Mouse (Mus musculus) adrenal gland, postnatal 36 days (tissue): Measurements from ENCODE around the gene Ankmy1. TPM values are rescaled to one million over a fixed set of nuclear protein-coding genes. Genes with fewer than 3 reads are reported as not detected.

Experiments used
- DNase-seq, 2 experiments: peaks; one replicate each; pipeline ENCODE4 v3.0.0; 2021; ENCODE audit warnings: mixed read lengths in 1 of 2
- total RNA-seq, 2 experiments: library from RNA; stranded (reverse); gene quantifications; 2 replicates each; pipeline ENCODE4 v1.2.3; 2021

Gene Ankmy1
- total RNA-seq, 2 experiments from 2014 or later, result 0.93 to 1.0 TPM

DNA sequence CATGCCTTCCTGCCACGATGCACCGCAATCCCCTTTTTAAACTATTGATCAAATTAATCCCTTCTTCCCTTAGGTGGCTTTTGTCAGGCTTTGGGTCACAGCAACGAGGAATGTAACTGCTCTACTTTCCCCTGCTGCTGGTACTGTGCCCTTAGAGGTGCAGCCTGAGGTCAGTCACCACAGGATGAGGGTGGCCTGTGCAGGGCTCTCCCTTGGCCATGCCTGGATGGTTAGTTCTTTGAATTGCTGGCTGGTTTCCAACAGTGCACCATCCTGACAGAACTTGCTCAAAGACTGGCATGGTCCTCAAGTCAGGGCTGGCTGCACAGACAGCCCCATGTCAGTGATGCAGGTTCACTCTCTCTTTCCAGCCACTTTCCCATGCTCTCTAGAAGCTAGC lies 28.7 kb downstream of the Ankmy1 start:
- no peak for DNase-seq

DNA sequence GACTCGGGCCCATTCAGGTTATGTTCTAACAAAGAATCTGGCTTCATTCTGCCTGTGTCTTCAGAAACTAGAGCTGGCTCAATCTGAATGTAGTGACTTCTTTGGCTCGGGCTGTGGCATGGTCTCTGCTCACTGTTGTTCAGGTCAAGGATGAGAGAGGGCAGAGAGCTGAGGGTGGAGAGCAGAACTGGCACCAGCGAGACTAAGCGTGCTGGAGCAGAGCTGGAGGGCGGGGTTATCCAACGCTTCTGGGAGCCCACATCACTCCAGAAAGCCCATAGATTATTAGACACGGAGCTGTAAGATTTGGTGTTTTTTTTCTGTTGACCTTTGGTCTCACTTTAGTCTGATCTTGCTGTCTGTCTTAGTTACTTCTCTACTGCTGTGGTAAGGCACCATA lies 30.0 kb downstream of the Ankmy1 start:
- DNase-seq, result no peak

DNA sequence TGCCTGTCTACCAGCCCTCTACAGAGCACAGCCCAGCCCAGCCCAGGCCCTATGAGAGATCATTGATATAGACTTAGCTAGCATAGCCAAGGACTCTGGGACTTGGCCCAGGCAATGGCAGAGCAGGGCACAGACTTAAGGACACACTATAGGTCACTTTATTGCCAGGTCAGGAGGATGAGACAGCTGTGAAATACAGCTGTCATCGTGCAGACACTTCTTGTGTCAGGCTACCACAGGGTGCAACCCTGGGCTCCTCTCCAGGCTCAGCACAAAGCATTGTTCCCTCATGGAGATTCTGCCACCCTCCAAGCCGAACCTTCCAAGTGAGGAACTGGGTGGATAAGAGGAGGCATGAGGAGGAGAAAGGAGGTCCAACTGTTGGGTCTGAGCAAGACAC lies 32.7 kb downstream of the Ankmy1 start:
- no peak for DNase-seq

DNA sequence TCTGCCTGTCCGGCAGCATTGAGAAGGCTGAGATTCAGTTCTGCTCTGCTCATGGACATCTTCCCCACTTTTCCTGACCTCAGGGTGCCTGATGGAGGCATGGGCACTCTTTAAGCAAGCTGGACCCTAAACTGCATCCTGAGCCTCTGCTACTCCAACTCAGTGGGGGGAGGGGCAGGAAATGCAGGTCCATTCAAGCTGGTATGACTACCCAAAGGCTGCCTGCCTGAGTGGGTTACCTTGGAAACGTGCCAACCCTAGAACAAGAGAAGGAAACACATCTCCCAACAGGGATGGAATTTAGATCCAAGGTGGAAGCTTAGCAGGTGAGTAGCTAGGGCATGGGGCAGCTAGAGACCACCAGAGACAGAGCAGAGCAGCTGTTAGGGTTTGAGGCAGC lies 36.5 kb downstream of the Ankmy1 start:
- DNase-seq, result no peak

DNA sequence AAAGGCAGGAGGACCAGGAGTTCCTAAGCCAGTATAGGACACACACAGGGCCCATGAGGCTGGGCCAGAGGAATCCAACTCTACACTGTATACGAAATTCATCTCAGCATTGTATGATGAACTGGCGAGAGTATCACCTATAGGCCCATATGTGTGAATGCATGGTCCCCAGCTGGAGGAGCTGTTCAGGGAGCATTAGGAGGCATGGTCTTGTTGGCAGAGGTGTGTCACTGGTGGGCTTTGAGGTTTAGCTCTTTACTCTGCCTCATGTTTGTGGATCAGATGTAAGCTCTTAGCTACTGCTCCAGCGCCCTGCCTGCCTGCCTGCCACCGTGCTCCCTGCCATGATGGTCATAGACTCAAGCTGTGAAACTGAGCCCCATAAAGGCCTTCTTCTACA lies 39.4 kb downstream of the Ankmy1 start:
- DNase-seq, result no peak

DNA sequence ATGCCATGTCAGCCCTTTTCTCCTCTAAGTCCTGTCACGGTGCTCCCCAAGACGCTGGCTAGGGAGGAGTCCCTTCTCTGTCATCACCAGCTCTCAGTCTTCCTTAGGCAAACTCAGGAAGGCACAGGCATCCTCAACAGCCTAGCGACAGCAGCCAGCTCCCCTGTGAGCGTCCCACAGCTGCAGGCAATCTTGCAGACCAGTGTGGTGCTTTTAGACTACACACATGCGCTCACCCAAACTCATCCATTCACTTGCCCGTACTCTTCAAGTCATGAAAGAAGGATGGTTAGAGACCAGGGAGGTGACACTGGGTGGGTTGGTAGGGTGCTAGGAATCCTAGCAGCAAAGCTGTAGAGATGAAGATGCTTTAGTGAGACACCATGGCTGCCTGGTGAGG lies 41.2 kb downstream of the Ankmy1 start:
- no peak for DNase-seq

DNA sequence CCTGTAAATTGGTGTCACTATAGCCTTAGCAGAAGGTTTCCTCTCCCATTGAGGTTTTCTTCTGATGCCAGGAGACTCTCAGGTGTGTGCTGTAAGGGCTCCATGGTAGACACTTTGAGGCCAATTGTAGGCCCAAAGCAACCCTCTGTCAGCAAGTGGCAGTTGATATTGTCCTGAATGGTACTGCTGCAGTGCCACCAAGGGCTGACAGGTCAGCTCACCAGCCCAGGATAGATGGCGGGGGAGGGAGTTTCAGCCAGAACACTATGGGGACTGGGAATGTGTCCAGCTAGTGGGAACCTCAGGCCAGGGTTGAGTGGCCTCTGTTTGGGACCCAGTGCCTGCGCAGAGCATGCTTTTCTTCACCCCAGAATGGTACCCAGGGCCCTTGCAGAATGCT lies 50.3 kb downstream of the Ankmy1 start:
- no peak for DNase-seq

DNA sequence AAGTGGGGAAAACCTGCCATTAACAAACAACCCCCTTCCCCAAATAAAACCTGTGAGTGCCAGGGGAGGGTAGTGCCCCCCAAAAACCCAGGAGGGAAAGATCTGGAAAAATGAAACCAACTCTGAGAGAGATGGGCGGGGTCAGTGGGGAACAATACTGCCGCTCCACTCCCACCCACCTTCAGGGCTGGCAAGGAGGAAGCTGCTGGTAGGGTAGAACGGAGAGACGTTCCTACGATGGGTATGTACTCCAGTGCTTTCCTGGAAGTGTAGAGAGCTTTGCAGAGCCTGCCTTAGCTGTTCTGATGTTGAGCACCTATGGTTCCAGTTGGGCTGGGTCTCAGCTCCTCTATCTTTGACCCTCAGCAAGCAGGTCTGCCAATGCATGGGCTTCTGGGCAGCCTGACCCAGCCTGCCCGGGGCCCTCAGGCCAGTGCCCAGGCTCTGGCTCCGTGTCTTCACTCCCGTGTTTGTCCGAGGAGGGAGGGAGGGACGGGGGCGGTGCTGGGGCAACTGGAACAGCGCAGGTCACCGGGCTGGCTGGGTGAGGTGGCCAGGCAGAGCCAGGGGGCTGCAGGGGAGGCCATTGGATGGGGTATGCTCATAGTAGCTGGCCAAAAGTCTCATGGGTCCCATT lies 52.6 kb downstream of the Ankmy1 start:
- DNase-seq, result no peak

DNA sequence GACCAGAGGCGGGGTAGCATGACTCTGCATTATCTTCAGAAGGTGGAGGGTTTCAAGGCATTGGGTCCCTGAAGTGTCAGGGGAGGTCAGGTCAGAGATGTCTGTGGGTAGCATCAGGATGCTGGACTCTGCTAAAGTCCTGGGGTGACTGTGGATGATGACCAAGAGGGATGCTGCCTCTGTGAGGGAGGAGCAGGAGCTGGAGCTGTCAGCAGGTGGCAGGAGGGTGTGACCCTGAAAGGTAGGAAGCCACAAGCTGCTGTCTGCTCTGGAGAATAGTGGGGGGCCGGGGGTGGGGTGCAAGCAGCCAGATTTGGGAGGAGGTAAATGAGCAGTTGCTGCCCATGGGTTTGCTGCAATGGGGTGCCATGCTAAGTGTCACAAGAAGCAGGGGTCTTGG lies 53.2 kb downstream of the Ankmy1 start:
- no peak for DNase-seq

DNA sequence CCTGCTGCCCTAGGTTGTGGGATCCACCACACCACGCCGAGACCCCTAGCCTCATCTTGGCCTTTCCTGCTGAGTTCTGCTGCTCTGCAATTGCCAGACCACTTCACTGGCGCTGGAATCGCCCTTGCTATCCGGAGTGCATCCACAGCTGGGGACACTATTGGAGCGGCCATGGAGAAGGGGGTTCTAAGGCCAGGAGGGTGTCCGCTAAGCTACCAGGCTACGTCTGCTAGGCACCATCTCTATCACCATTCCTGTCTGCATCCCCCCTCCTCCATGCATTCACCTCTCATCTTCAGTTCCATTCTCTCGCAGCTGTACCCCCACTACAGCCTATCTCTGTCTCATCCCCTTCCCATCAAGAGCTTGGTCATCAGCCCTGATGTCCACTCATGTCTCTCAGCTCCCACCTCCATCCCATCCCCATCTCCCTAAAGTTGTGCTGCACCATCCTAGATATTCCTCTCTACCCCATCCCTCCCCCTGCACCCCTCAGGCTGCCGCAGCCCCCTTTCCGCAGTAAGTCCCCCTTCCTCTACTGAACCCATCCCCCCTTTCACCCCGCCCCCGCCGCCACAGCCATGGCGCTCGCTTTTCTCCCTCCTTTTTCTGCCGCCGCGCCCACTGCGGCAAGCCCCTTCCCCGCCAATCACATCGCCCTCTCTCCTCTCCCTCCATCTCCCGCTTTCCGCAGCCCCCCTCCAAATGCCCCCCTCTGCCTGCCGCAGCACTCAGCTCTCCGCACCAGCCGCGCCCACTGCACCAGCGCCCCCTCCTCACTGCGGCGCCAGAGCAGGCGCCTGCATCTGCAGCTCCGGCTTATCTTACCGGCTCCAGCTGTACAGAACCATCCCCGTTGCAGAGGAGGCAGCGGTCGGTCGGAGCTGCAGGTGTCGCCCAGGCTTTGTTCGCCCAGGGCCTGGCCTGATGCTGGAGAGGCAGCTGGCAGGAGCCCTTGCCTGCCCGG lies 54.5 kb downstream of the Ankmy1 start:
- DNase-seq, result no peak

DNA sequence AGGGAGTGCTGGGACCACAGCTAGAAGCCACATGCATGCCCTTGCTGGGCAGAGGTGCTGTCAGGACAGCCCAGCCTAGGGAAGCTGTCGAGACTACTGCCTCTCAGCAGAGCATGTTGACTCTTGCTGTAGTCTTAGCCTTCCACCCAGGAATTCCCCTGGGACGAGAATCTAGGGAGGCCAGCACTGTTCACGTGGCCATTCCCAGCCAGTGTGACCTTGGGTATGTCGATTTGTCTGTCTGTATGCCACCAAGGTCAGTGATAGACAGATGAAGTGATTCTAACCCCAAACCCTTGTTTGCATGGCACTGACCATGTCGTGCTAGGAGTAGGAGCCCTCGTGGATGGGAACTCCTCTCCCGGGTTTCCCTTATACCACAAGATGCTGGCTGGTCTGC lies 56.8 kb downstream of the Ankmy1 start:
- DNase-seq, result no peak

DNA sequence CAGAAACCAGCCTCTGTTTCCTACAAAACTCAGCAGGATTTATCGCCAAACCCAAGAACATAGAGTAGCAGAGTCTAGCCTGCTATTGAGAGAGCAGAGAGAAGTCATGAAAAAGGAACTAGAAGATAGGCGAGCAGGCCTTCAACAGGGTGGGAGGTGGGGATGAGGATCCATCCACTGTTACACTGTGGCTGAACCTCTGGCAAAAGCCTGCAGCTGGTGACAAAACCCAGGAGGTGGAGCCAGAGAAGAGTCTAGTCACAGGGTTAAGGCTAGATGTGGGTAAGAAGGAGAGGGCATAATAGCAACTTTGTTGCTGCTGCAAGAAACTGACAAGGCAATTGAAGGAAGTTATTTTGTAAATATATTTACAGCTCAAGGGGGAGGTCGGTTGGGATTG lies 61.3 kb downstream of the Ankmy1 start:
- no peak for DNase-seq

DNA sequence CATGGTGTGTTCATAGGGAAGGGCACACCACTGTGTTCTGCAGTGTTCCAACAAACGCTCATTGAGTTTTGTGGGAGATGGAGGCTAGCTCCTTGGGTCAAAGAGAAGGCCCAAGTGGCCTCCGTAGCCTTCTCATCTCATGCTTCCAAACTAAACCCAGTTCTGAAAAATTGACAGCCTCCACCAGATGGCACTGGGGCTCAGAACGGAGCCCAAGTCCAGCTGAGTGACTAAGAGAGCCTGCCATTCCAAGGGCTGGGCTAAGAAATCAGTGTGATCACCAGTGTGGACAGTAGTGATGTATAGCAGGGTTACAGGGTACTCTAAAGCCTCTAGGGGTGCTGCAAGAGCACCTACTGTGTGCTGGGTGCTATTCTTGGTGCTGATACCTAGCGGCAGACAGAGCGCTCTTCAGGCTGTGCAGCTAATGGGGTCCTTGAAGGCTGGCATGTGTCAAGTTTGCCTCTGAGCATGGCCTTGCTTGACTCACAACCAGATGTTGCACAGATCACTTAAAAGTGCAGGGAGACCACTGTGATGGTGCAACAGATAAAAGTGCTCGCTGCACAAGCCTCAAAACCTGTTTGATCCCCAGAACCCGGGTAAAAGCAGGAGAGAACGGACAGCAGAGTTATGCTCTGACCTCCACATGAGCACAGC lies 62.3 kb downstream of the Ankmy1 start:
- peak; percentile 59 to 68 for DNase-seq

DNA sequence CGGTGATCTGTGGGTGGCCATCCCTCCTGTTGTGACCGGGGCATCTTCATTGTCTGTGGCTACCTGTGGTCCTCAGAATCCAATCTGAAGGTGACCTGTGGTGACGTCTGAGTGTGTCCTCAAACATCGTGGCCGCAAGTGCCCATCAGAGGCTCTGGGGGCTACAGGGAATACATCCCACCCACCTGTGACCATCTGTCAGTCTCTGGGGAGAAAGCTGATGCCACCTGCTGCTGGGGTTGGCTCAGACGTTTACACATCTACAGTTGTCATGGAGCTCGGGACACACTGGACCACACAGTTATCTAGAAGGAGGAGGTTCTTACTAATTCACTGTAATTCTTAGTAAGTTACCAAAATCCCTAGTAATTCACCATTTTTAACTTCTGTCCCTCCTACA lies 63.5 kb downstream of the Ankmy1 start:
- no peak for DNase-seq

DNA sequence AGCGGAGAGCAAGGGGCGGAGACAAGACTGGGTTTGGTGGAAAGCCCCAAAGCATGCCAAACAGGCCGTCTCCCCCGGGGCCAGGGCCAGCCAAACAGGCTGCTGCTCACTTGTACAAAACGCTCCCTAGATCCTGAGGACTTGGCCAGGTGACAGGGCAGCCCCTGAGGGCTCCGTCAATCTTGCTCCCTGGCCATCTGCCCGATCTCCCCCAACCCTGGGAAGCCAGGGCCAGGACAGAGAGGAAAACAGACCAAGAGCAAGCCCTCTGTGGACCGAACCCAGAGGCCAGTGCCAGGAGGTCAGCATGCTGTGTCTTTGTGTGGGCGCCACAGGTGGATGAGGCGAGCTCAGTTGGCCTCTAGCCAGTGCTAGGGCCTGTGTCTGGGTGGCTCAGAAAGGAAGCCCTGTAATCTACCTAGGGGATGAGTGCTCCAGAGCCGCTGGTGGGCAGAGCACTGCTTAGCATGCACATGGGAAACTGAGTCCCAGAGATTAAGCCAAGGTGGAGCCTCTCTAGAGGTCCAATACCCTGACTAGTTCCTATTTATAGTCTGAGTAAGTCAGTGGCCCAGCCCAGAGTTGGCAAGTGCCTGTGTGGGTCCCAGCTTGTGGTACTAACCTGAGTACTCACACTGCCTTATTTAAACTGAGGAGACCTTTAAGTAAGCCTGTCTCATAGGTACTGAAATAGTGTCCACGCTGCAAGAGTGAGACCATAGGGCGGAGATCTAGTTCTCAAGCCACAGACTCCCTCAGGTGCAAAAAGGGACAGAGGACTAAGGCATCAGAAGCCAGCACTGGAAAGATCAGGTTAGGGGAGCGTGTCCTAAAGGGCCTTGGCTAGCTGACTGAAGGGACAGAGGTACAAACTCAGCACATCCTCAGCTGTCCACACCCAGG lies 64.5 kb downstream of the Ankmy1 start:
- peak; percentile 26 to 65 for DNase-seq

DNA sequence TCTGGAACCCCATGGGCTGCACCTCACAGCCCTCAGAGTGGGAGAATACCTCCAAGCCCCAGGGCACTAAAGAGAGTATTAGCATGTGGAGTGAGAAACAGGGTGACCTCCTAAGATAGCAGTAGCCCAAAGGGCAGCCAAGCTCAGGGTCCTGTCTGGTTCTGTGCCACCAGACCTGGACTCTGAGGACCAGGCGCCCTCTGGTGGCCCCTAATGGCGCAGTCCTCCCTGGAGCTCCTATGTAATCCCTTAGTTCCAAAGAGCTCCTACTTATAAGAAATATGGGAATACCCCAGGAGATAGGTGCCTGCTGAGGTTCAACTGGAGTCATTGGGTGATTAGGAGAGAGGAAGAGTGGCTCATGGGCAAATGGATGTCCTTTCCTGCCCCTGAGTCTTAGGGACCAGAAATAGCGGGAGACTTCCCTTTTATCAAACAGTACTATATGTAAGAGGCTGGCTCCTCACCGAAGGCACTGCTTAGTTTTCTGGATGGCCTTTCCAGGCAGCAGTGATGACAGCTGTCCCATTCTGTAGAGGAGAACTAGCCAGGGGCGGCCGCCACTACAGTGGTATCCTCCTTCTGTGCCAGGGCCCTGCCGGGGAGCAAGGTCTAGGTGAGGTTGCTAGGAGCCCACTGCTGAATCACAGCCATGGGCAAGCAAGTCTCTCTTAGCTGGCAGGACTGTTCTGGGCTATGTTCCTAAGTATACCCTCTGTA lies 68.6 kb downstream of the Ankmy1 start:
- peak; percentile 89 to 91 for DNase-seq

DNA sequence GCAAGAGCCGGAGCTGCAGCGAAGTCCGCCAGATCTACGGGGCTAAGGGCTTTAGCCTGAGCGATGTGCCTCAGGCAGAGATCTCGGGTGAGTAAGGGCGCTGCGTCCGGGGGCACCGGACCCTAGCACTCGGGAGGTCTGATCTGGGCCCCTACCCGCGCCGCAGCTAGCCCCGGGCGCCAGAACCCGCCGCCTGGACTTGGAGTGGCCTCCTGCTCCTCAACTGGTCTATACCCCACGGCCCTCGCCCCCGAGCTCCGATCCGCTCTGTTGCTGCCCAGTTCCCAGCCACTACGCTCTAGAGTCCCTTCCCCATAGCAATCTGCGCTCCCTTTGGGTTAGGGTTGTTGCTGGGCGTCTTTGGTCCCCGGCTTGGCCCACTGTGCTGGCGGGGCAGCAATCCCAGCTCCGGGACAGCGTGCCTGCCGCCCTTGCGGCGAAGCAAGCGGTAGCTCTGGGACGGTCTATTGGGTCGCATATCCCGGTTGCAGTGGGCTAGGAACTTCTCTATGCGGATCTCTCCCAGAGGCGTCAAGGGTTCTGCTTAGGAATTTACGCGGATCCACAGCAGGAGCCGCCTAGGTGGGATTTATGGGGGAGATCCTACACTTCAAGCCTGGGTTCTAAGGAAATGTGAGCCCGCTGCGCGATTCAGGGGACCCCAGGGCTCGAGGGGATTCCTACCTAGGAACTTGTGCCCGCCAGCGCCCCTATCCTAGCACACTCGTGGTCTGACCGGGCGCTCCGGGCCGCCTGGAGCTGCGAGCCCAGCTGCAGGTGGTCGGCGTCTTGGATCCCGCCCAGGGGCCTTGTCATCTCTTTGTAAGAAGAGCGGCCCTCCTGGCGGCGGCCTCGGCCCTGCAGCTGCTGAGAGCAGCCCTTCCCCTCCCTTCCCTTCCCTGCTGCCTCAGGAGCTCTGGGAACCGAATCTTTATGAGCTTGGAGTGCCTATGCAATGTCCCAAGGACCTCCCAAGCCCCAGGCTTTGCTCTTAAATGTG lies 70.4 kb downstream of the Ankmy1 start:
- DNase-seq, result peak; percentile 60 to 62

DNA sequence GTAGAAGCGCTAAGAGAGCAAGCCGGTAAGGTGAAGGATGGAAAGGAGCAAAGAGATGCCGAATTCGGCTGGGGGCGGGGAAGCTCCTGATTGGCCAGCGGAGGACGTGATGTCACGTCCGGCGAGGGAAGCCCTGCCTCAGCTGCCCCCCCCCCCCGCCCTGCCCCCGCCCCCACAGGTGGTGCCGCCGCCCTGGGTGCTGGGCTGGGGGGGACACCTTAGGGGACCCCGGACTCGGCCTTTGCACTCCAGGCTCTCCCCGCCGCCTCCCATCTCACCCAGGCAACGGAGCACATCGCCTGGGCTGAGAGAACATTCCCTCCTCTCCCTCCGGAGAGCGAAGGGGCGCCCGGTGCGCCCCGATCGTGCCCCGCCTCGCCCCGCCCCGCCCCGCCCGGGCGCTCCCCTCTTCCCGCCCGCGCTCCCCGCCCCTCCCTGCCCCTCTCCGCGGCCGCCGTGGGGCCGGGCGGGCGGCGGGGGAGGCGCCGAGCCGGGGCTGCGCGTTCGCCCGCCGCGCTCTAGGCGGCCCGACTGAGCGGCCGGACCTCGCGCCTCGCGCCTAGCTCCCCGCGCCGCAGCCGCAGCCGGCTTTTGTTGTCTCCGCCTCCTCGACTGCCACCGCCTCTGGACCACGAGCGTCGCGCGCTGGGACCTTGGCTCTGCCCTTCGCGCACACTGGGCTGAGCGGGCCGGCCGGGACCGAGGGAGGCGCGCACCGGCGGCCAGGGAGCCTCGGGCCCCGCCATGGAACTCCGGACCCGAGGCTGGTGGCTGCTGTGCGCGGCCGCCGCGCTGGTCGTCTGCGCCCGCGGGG lies 71.3 kb downstream of the Ankmy1 start, which contains the start of gene Gpc1:
Gpc1 (plus strand) TSS at position 458 of the 814 bp plus-strand sequence.
- DNase-seq, result peak; percentile 84 to 90

DNA sequence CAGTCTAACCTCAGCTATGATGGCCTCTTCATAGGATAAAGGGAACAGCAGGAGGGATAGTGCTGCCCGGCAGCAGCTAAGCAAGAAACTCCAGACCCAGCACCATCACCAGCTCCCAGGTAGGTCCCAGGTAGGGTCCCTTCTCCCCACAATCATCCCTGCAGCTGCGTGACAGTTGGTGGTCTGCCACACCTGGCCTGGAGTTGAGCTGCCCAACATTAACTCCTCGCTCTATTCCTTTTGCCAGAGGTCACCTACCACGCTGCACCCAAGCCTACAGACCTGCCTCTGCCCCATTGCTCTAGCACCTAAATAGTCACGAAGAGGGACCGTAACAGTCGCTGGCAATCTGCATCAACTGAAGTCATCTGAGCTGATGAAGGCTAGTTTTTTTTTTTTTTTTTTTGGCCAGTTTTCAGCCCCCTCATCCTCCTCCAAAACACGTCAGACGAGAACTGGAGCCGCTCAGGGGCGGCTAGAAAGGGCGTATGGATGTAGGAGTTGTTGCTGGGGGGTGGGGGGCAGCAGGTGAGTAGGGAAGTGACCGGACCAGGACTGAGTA lies 72.0 kb downstream of the Ankmy1 start:
- no peak for DNase-seq
